Mouse (Mus musculus): ENCODE results near the gene Olfr228.
A peak's percentile ranks its signal among the peaks of the same experiment; 100 is the strongest.
"Not testable (repeated sequence)": the region's sequence is repeated elsewhere in the genome, so short reads cannot be mapped to it uniquely, and the experiment has no call there.

The Olfr228 gene

GRCm38 (mm10) chr2:86487286-86487685, at the start of gene Olfr228:
Gene Olfr228 (minus strand): TSS chr2:86487386.
- DNase-seq (ENCODE audit: low spot score in 2 of 2), result no peak

GRCm38 (mm10) chr2:86530991-86531390, 43.8 kb upstream of the Olfr228 start:
- no peak for DNase-seq (ENCODE audit: low spot score in 2 of 2)

GRCm38 (mm10) chr2:86508161-86508560, 21.0 kb upstream of the Olfr228 start, which contains the start of gene Olfr1076:
Gene Olfr1076 (plus strand): TSS chr2:86508461.
- DNase-seq (ENCODE audit: low spot score in 2 of 2), result no peak

GRCm38 (mm10) chr2:86464442-86465109, 22.6 kb downstream of the Olfr228 start:
- peak in 1 of 2 experiments; percentile 13 for DNase-seq (ENCODE audit: low spot score in 2 of 2)

- no peak for DNase-seq (ENCODE audit: low spot score in 2 of 2)
Measured at GRCm38 (mm10) chr2:86460434-86460833, 26.8 kb downstream of the Olfr228 start.

- no peak for DNase-seq (ENCODE audit: low spot score in 2 of 2)
Measured at GRCm38 (mm10) chr2:86456169-86456568, 31.0 kb downstream of the Olfr228 start, which contains the start of gene Olfr1066. Gene Olfr1066 (minus strand): TSS chr2:86456269.

GRCm38 (mm10) chr2:86450491-86450890, 36.7 kb downstream of the Olfr228 start, which contains the start of gene Olfr1065:
Gene Olfr1065 (minus strand): TSS chr2:86450591.
- not testable (repeated sequence) for DNase-seq (ENCODE audit: low spot score in 2 of 2)

GRCm38 (mm10) chr2:86442101-86442500, 45.1 kb downstream of the Olfr228 start:
- not testable (repeated sequence) for DNase-seq (ENCODE audit: low spot score in 2 of 2)

Measured in heart, adult 9 months (tissue).